Mouse (Mus musculus) heart, embryonic 13.5 days (tissue): ENCODE data around the gene Kcnq1. TPM values are rescaled to one million over a fixed set of nuclear protein-coding genes. Genes with fewer than 3 reads are reported as not detected.
A peak's percentile ranks its signal among the peaks of the same experiment; 100 is the strongest.

Experiments
- ATAC-seq: fragments of 200-750 bp; cut with Nextera tagmentation; 2 replicates; pipeline ENCODE4 v1.8.0; 2017; ENCODE audit warnings: moderate TSS enrichment; ENCODE audit not compliant: insufficient number of reproducible peaks, low FRiP score, low TSS enrichment; ENCODE audit errors: extremely low read depth
- H3K27ac ChIP-seq: fragments of 300-500 bp; sonication (generic); replicated peaks from 2 replicates; pipeline ENCODE4 v1.5.1; 2015; ENCODE audit warnings: moderate library complexity, mild to moderate bottlenecking, inconsistent platforms
- H3K27me3 ChIP-seq: fragments of 300-500 bp; sonication (generic); replicated peaks from 2 replicates; pipeline ENCODE4 v1.6.1; 2015; ENCODE audit warnings: mild to moderate bottlenecking, inconsistent platforms
- H3K36me3 ChIP-seq: fragments of 300-500 bp; sonication (generic); 2 replicates; pipeline ENCODE4 v1.6.1; 2015; ENCODE audit warnings: mild to moderate bottlenecking, inconsistent platforms
- H3K4me1 ChIP-seq: fragments of 300-500 bp; sonication (generic); 2 replicates; pipeline ENCODE4 v1.6.1; 2015; ENCODE audit warnings: inconsistent platforms
- H3K4me2 ChIP-seq: fragments of 300-500 bp; sonication (generic); 2 replicates; pipeline ENCODE4 v1.6.1; 2015; ENCODE audit warnings: inconsistent platforms, mild to moderate bottlenecking, moderate library complexity
- H3K4me3 ChIP-seq: fragments of 300-500 bp; sonication (generic); 2 replicates; pipeline ENCODE4 v1.5.1; 2015; ENCODE audit warnings: moderate library complexity, mild to moderate bottlenecking, inconsistent platforms
- H3K9ac ChIP-seq: fragments of 300-500 bp; sonication (generic); 2 replicates; pipeline ENCODE4 v1.6.1; 2015; ENCODE audit warnings: inconsistent platforms, mild to moderate bottlenecking, moderate library complexity
- H3K9me3 ChIP-seq: fragments of 300-500 bp; sonication (generic); 2 replicates; pipeline ENCODE4 v1.6.1; 2016; ENCODE audit warnings: inconsistent platforms
- WGBS: fragments of 180-500 bp; shearing (Covaris S2); methylation state at CpG from one replicate; pipeline ENCODE4 v1.1.7; 2015; ENCODE audit warnings: mixed read lengths; 5-methylcytosine and 5-hydroxymethylcytosine counted together
- polyA plus RNA-seq: library from polyadenylated mRNA; unstranded; fragments of >200 nt; fragmentation: Nextera tagmentation; extraction: Ambion mirVana; gene quantifications from 2 replicates; pipeline ENCODE4 v1.2.1, GENCODE M21; 2015

Kcnq1 gene
- 15.0 and 15.6 TPM in 2 replicates for polyA plus RNA-seq

GRCm38 (mm10) chr7:143106062-143106461, at the start of gene Kcnq1:
TSS of gene Kcnq1 (plus strand) at chr7:143106362.
- peak within 1 kb of the TSS; percentile 98; the same call in 1 of the 2 replicates for H3K27ac ChIP-seq
- H3K9me3 ChIP-seq = 0 out of 2 replicates have a peak, but pooled peaks cover 3% of the 10 kb centered on the region
- H3K36me3 ChIP-seq = no peaks in the 10 kb centered on the region
- H3K27me3 ChIP-seq = peaks cover 78% of the 10 kb centered on the region
- H3K4me1 ChIP-seq = peaks cover 48% of the 10 kb centered on the region
- H3K4me3 ChIP-seq = peak within 1 kb of the TSS; percentile 66
- ATAC-seq = no peak
- peak within 1 kb of the TSS; percentile 88 for H3K4me2 ChIP-seq
- H3K9ac ChIP-seq = peak within 1 kb of the TSS; percentile 85
- 69% methylated on average over 4 of the region's 4 CpGs for WGBS

GRCm38 (mm10) chr7:143057023-143057422, 49.1 kb upstream of the Kcnq1 start:
- H3K27ac ChIP-seq = peak overlapping the region; percentile 98
- 52% methylated on average over 5 of the region's 5 CpGs for WGBS
- H3K4me2 ChIP-seq = peak overlapping the region; percentile 98

GRCm38 (mm10) chr7:143057667-143058220, 48.4 kb upstream of the Kcnq1 start:
- ATAC-seq = no peak
- Histone ChIP-seq H3K9me3 (no peaks in the 10 kb centered on the region), H3K9ac (peak overlapping the region; percentile 74), H3K4me1 (peaks cover 79% of the 10 kb centered on the region), H3K4me3 (peak overlapping the region; percentile 22), H3K36me3 (peaks cover 66% of the 10 kb centered on the region), H3K4me2 (peak overlapping the region; percentile 98), H3K27ac (peak overlapping the region; percentile 98), H3K27me3 (no peaks in the 10 kb centered on the region)
- WGBS = 6% methylated on average over 9 of the region's 9 CpGs

More at GRCm38 (mm10) chr7:143057023-143057422, 49.1 kb upstream of the Kcnq1 start:
- peaks cover 59% of the 10 kb centered on the region for H3K36me3 ChIP-seq
- peak overlapping the region; percentile 98 for H3K9ac ChIP-seq
- no peaks in the 10 kb centered on the region for H3K9me3 ChIP-seq
- H3K4me3 ChIP-seq = peak overlapping the region; percentile 7; the same call in 1 of the 2 replicates
- H3K27me3 ChIP-seq = no peaks in the 10 kb centered on the region
- no peak for ATAC-seq
- H3K4me1 ChIP-seq = peaks cover 79% of the 10 kb centered on the region

GRCm38 (mm10) chr7:143058221-143058697, 47.9 kb upstream of the Kcnq1 start:
- Histone ChIP-seq H3K36me3 (peaks cover 71% of the 10 kb centered on the region), H3K4me3 (peak overlapping the region; percentile 22), H3K4me1 (peaks cover 79% of the 10 kb centered on the region), H3K9me3 (no peaks in the 10 kb centered on the region), H3K9ac (peak overlapping the region; percentile 74), H3K27me3 (no peaks in the 10 kb centered on the region), H3K4me2 (peak overlapping the region; percentile 98), H3K27ac (peak overlapping the region; percentile 98)
- ATAC-seq = no peak
- 11% methylated on average over 5 of the region's 5 CpGs for WGBS

DNA sequence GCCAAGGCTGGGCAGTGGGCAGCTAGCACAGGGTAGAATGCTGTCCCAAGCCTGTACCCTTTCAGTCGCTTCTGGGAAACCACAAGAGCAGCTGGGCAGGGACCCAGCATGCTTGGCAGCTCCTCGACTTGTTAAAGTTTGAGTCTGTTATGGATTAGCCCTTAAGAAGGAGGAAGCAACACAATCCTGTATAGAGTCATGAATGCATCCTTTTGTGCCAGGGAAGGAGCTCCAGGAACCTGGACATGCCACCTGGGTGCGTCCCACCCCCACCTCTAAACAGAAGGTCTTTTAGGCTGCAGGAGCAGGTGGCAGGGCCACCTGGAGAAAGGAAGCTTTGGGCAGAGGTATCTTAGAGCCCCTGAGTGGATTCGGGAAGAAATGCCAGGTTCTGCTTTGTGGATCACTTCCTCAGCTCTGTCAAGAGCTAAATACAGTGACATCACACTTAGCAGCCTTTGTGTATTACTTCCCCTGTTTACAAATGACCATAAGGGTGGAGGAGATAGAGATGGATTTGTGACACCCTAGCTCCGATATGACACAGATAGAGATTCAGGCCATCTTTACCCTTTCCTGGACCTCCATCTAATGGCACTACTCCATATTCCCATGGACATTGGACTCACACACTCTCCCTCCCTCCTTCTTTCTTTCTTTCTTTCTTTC, 46.8 kb upstream of the Kcnq1 start:
- Histone ChIP-seq H3K9ac (peak overlapping the region; percentile 74), H3K4me2 (peak overlapping the region; percentile 98), H3K4me3 (no peak overlapping the region), H3K4me1 (peaks cover 75% of the 10 kb centered on the region), H3K27me3 (no peaks in the 10 kb centered on the region), H3K27ac (peak overlapping the region; percentile 98), H3K9me3 (no peaks in the 10 kb centered on the region), H3K36me3 (peaks cover 81% of the 10 kb centered on the region)
- WGBS = 63% methylated on average over 5 of the region's 5 CpGs
- ATAC-seq = no peak

DNA sequence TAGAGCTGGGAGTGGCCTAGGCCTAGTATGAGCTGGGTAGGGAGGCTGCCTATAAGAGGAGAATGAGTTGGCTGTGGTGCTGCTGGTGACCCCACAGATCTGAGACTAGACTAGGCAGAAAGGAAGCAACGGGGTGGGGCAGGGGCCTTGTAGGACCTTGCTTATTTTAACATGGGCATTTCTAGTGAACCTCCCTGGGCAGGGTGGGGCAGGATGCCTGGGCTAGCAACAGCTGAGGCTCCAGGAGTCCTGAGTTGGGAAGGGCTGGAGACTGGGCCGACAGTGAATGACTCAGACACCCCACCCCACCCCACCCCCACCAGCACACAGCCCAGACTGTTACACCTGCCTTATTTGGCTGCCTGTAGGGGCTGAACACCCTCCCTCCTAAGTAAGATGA, 43.5 kb upstream of the Kcnq1 start:
- no peaks in the 10 kb centered on the region for H3K9me3 ChIP-seq
- no peak overlapping the region for H3K4me3 ChIP-seq
- H3K4me2 ChIP-seq = no peak overlapping the region
- H3K27ac ChIP-seq = 0 out of 2 replicates have a peak overlapping the region, but pooled peaks have one; percentile 12
- no peak overlapping the region for H3K9ac ChIP-seq
- peaks cover 87% of the 10 kb centered on the region for H3K36me3 ChIP-seq
- peaks cover 42% of the 10 kb centered on the region for H3K4me1 ChIP-seq
- WGBS = 58% methylated on average over 2 of the region's 2 CpGs
- H3K27me3 ChIP-seq = no peaks in the 10 kb centered on the region
- ATAC-seq = no peak

DNA sequence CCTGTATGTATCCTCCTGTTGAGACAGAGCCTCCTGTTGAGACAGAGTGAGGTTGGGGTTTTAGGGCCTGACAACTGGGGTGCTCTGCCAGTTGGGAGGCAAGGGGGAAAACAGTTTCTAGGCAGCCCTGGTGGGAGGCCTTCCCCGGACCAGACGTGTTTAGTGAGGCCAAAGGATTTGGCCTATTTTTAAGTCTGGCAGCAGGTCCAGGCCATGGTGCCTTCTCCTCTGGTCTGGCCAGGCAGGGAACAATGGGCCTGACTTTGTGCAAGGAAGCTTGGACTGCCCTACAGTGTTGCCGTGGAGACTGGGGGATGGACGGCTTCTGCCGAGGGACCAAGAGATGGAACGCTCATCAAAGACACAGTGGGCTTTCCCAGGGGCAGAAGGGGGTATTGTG, 41.9 kb upstream of the Kcnq1 start:
- WGBS = 72% methylated on average over 6 of the region's 6 CpGs
- no peaks in the 10 kb centered on the region for H3K9me3 ChIP-seq
- H3K4me1 ChIP-seq = peaks cover 37% of the 10 kb centered on the region
- no peak for ATAC-seq
- no peaks in the 10 kb centered on the region for H3K27me3 ChIP-seq
- H3K9ac ChIP-seq = no peak overlapping the region
- no peak overlapping the region for H3K4me3 ChIP-seq
- H3K36me3 ChIP-seq = peaks cover 88% of the 10 kb centered on the region
- H3K27ac ChIP-seq = no peak overlapping the region
- H3K4me2 ChIP-seq = no peak overlapping the region

DNA sequence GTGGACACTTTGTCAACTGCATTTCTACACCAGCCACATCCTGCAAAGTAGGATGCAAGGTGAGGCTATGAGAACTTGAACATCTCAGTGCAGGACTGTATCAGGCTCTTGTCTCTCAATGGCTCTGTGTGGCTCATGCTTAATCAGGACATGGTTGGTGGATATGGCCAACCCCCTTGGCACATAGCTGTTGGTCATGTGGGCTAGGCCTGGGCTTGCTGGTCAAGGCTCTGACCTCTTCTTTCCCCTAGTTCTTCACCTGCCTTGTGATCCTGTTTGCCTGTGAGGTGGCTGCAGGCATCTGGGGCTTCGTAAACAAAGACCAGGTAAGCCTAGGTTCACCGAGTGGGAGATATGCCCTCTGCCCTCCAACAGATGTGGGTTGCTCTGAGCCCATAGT, 40.5 kb upstream of the Kcnq1 start:
- H3K4me2 ChIP-seq = no peak overlapping the region
- no peak overlapping the region for H3K27ac ChIP-seq
- WGBS = 95% methylated on average over 2 of the region's 2 CpGs
- H3K9me3 ChIP-seq = no peaks in the 10 kb centered on the region
- no peak overlapping the region for H3K9ac ChIP-seq
- H3K27me3 ChIP-seq = no peaks in the 10 kb centered on the region
- no peak overlapping the region for H3K4me3 ChIP-seq
- no peak for ATAC-seq
- H3K4me1 ChIP-seq = peaks cover 33% of the 10 kb centered on the region
- H3K36me3 ChIP-seq = peaks cover 82% of the 10 kb centered on the region

DNA sequence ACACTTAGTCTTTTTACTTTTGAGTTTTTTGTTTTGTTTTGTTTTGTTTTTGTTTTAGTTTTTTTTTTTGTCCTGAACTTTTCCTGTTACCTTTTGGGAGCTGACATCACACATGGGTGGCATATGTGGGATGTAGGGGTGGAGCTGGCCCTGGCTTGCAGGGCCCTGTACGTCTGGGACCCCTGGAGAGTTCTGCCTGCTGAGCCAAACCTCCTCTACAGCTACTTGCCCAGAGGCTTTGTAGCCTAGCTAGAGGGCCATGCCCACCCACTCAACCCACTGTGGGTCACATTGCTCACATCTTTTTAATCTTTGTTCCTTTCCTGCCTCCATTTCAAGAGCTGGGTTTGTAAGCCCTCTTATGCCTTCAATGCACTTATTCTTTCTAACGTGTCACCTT, 38.7 kb upstream of the Kcnq1 start:
- no peak overlapping the region for H3K4me2 ChIP-seq
- peak overlapping the region; percentile 90; the same call in 1 of the 2 replicates for H3K27ac ChIP-seq
- whole genome bisulfite sequencing = 77% methylated on average over 2 of the region's 2 CpGs
- H3K36me3 ChIP-seq = peaks cover 74% of the 10 kb centered on the region
- ATAC-seq = no peak
- no peaks in the 10 kb centered on the region for H3K9me3 ChIP-seq
- 0 out of 2 replicates have a peak overlapping the region, but pooled peaks have one; percentile 16 for H3K9ac ChIP-seq
- peaks cover 28% of the 10 kb centered on the region for H3K4me1 ChIP-seq
- no peak overlapping the region for H3K4me3 ChIP-seq
- H3K27me3 ChIP-seq = no peaks in the 10 kb centered on the region

DNA sequence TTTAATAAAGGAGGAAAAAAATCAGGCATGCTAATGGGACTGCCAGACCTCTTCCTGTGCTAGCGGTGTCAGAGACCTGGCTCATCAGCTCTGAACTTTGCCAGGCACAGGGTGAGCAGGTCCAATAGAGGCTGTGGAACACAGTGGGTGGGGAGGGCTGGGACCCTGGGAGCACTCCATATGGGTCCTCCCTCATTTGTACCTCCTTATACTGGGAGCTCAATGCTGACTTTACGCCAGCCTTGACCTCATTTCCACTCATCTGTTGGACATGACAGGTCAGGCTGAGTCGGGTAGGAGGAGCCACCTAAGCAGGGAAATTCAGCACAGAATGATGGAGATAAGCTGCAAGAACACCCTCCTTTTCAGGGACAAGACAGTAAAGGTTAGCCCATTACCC, 38.3 kb upstream of the Kcnq1 start:
- Histone ChIP-seq H3K9ac (peak overlapping the region; percentile 55; the same call in 1 of the 2 replicates), H3K27ac (peak overlapping the region; percentile 90), H3K4me2 (peak overlapping the region; percentile 98; the same call in 1 of the 2 replicates), H3K27me3 (no peaks in the 10 kb centered on the region), H3K4me3 (no peak overlapping the region), H3K9me3 (no peaks in the 10 kb centered on the region), H3K4me1 (peaks cover 26% of the 10 kb centered on the region), H3K36me3 (peaks cover 69% of the 10 kb centered on the region)
- ATAC-seq = no peak
- 88% methylated on average over 3 of the region's 3 CpGs for WGBS

GRCm38 (mm10) chr7:143068316-143068881, 37.8 kb upstream of the Kcnq1 start:
- Histone ChIP-seq H3K4me2 (peak overlapping the region; percentile 98), H3K4me1 (peaks cover 26% of the 10 kb centered on the region), H3K9ac (peak overlapping the region; percentile 55), H3K27me3 (no peaks in the 10 kb centered on the region), H3K4me3 (peak overlapping the region; percentile 84), H3K9me3 (no peaks in the 10 kb centered on the region), H3K36me3 (peaks cover 64% of the 10 kb centered on the region), H3K27ac (peak overlapping the region; percentile 90)
- ATAC-seq = no peak
- WGBS = 49% methylated on average over 13 of the region's 13 CpGs
